Mouse (Mus musculus) bone marrow, adult 2 months (tissue): ENCODE data around the gene Itga6.

Experiments used
- CTCF ChIP-seq: fragments of 200-500 bp; IDR thresholded peaks from 2 replicates; pipeline ENCODE4 v1.5.1; 2011; ENCODE audit warnings: low read length, control low read depth; ENCODE audit not compliant: control insufficient read depth, insufficient read depth
- POLR2A ChIP-seq: fragments of 200-500 bp; IDR thresholded peaks from 2 replicates; pipeline ENCODE4 v1.6.1; 2011; ENCODE audit warnings: low read depth, mild to moderate bottlenecking, control low read depth, low read length, borderline replicate concordance; ENCODE audit not compliant: control insufficient read depth

DNA sequence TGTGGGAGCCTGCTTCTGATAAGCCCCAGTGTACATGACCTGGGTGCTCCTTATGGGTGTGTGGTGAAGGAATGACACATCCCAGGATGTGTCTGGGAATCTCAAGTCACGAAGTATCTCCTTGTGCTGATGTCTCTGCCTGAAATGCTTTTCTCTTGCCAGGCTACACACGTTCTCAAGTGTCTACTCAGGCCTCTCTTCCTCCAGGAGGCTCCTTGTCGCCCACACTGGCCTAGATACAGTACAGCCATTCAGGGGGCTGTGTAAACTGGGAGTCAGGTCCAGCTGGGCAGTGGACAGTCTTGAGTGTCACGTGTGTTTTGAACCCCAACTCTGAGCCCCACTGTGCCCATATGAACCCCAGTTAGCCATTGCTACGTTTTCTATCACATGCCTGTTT, 19.1 kb downstream of the Itga6 start:
- no peak for TF ChIP-seq CTCF
- no peak for TF ChIP-seq POLR2A
